Mouse (Mus musculus) MEL (cell line): ENCODE results near the gene Unc119. TPM values are rescaled to one million over a fixed set of nuclear protein-coding genes. Genes with fewer than 3 reads are reported as not detected.

Experiments used
- DNase-seq: peaks from one replicate; pipeline ENCODE4 v3.0.0; 2011; ENCODE audit warnings: low read depth, low spot score
- H3K27ac ChIP-seq: 2 replicates; pipeline ENCODE4 v1.5.1; 2012; ENCODE audit warnings: low read depth, mild to moderate bottlenecking, control low read depth, low read length, moderate library complexity; ENCODE audit not compliant: control insufficient read depth
- H3K27me3 ChIP-seq, 2 experiments: fragments of 150-350 bp in 1 of 2; sonication (generic) in 1 of 2; 2 replicates each; pipeline ENCODE4 v1.6.1; 2012; ENCODE audit warnings: low read length in 2 of 2, mild to moderate bottlenecking in 2 of 2, improper control_type of control experiment in 1 of 2, moderate library complexity in 1 of 2; ENCODE audit not compliant: insufficient read depth in 2 of 2, control insufficient read depth in 1 of 2
- H3K36me3 ChIP-seq, 2 experiments: 2 replicates each; pipeline ENCODE4 v1.6.1; 2012 to 2014; ENCODE audit warnings: low read length in 2 of 2, improper control_type of control experiment in 1 of 2, inconsistent platforms in 1 of 2, mild to moderate bottlenecking in 1 of 2; ENCODE audit not compliant: insufficient read depth in 2 of 2, control insufficient read depth in 1 of 2
- H3K4me1 ChIP-seq, 2 experiments: fragments of 150-350 bp in 1 of 2; sonication (generic) in 1 of 2; 2 replicates each; pipeline ENCODE4 v1.6.1; 2012; ENCODE audit warnings: low read length in 2 of 2, improper control_type of control experiment in 1 of 2, mild to moderate bottlenecking in 1 of 2; ENCODE audit not compliant: insufficient read depth in 2 of 2, control insufficient read depth in 1 of 2
- H3K4me3 ChIP-seq, 2 experiments: fragments of 150-350 bp in 1 of 2; sonication (generic) in 1 of 2; 2 replicates each; pipeline ENCODE4 v1.5.1; 2012; ENCODE audit warnings: low read depth in 2 of 2, low read length in 2 of 2, mild to moderate bottlenecking in 2 of 2, moderate library complexity in 2 of 2, control low read depth in 1 of 2, improper control_type of control experiment in 1 of 2; ENCODE audit not compliant: control insufficient read depth in 1 of 2, insufficient read depth in 1 of 2
- H3K79me2 ChIP-seq: 2 replicates; pipeline ENCODE4 v1.6.1; 2012; ENCODE audit warnings: mild to moderate bottlenecking, low read length, moderate library complexity; ENCODE audit not compliant: control insufficient read depth, poor library complexity, insufficient read depth
- H3K9ac ChIP-seq: 2 replicates; pipeline ENCODE4 v1.6.1; 2012; ENCODE audit warnings: low read depth, mild to moderate bottlenecking, control low read depth, low read length, moderate library complexity; ENCODE audit not compliant: control insufficient read depth, poor library complexity, severe bottlenecking
- H3K9me3 ChIP-seq: fragments of 150-350 bp; sonication (generic); replicated peaks from 2 replicates; pipeline ENCODE4 v1.6.1; 2012; ENCODE audit warnings: mild to moderate bottlenecking, low read length, improper control_type of control experiment, moderate library complexity; ENCODE audit not compliant: insufficient read depth
- CHD1 ChIP-seq: IDR thresholded peaks from 2 replicates; pipeline ENCODE4 v1.6.1; 2012; ENCODE audit warnings: low read depth, mild to moderate bottlenecking, inconsistent platforms, low read length, improper control_type of control experiment
- CTCF ChIP-seq, 3 experiments: IDR thresholded peaks in 2 of 3; conservative IDR thresholded peaks in 1 of 3; 2 replicates each; pipeline ENCODE4 v1.5.1; 2011 to 2012; ENCODE audit warnings: low read length in 3 of 3, low read depth in 2 of 3, mild to moderate bottlenecking in 2 of 3, improper control_type of control experiment in 1 of 3, inconsistent platforms in 1 of 3, mixed read lengths in 1 of 3, moderate library complexity in 1 of 3; ENCODE audit not compliant: control insufficient read depth in 1 of 3, insufficient read depth in 1 of 3, poor library complexity in 1 of 3, severe bottlenecking in 1 of 3
- E2F4 ChIP-seq: IDR thresholded peaks from 2 replicates; pipeline ENCODE4 v1.6.1; 2011; ENCODE audit warnings: low read depth, low read length, improper control_type of control experiment, borderline replicate concordance
- ELF1 ChIP-seq: IDR thresholded peaks from 2 replicates; pipeline ENCODE4 v1.6.1; 2014; ENCODE audit warnings: low read depth, mild to moderate bottlenecking, inconsistent platforms, low read length, improper control_type of control experiment, moderate library complexity
- GABPA ChIP-seq: IDR thresholded peaks from 2 replicates; pipeline ENCODE4 v1.6.1; 2012; ENCODE audit warnings: low read depth, mild to moderate bottlenecking, inconsistent platforms, low read length, improper control_type of control experiment, moderate library complexity
- HCFC1 ChIP-seq: IDR thresholded peaks from 2 replicates; pipeline ENCODE4 v1.6.1; 2012; ENCODE audit warnings: low read depth, mild to moderate bottlenecking, inconsistent platforms, low read length, improper control_type of control experiment, moderate library complexity
- MAFK ChIP-seq: IDR thresholded peaks from 2 replicates; pipeline ENCODE4 v1.6.1; 2011; ENCODE audit warnings: low read depth, mild to moderate bottlenecking, low read length, improper control_type of control experiment, borderline replicate concordance
- MAX ChIP-seq: IDR thresholded peaks from 2 replicates; pipeline ENCODE4 v1.6.1; 2011; ENCODE audit warnings: low read length, improper control_type of control experiment
- MYC ChIP-seq: IDR thresholded peaks from 2 replicates; pipeline ENCODE4 v1.6.1; 2011; ENCODE audit warnings: low read depth, mild to moderate bottlenecking, low read length, improper control_type of control experiment, moderate library complexity
- NELFE ChIP-seq: IDR thresholded peaks from 2 replicates; pipeline ENCODE4 v1.6.1; 2011; ENCODE audit warnings: low read depth, low read length, improper control_type of control experiment
- POLR2AphosphoS2 ChIP-seq: IDR thresholded peaks from 2 replicates; pipeline ENCODE4 v1.6.1; 2011; ENCODE audit warnings: low read length, improper control_type of control experiment
- POLR2AphosphoS5 ChIP-seq: IDR thresholded peaks from 2 replicates; pipeline ENCODE4 v1.6.1; 2012; ENCODE audit warnings: low read depth, borderline replicate concordance, mild to moderate bottlenecking, inconsistent platforms, low read length, moderate library complexity, mixed read lengths
- RAD21 ChIP-seq: IDR thresholded peaks from 2 replicates; pipeline ENCODE4 v1.6.1; 2011; ENCODE audit warnings: mild to moderate bottlenecking, low read depth, low read length, improper control_type of control experiment
- SIN3A ChIP-seq: IDR thresholded peaks from 2 replicates; pipeline ENCODE4 v1.6.1; 2012; ENCODE audit warnings: low read length, improper control_type of control experiment, inconsistent platforms
- TBP ChIP-seq: IDR thresholded peaks from 2 replicates; pipeline ENCODE4 v1.8.0; 2011; ENCODE audit warnings: low read depth, low read length, improper control_type of control experiment
- UBTF ChIP-seq: IDR thresholded peaks from 2 replicates; pipeline ENCODE4 v1.6.1; 2012; ENCODE audit warnings: low read depth, mild to moderate bottlenecking, inconsistent platforms, low read length, improper control_type of control experiment, moderate library complexity, borderline replicate concordance; ENCODE audit not compliant: insufficient read depth
- USF1 ChIP-seq: IDR thresholded peaks from 2 replicates; pipeline ENCODE4 v1.6.1; 2014; ENCODE audit warnings: low read depth, mild to moderate bottlenecking, inconsistent platforms, low read length, improper control_type of control experiment, moderate library complexity
- ZC3H11A ChIP-seq: IDR thresholded peaks from 2 replicates; pipeline ENCODE4 v1.6.1; 2012; ENCODE audit warnings: low read depth, mild to moderate bottlenecking, inconsistent platforms, low read length, improper control_type of control experiment
- ZNF384 ChIP-seq: IDR thresholded peaks from 2 replicates; pipeline ENCODE4 v1.6.1; 2012; ENCODE audit warnings: low read depth, mild to moderate bottlenecking, inconsistent platforms, low read length, improper control_type of control experiment
- polyA plus RNA-seq, 2 experiments: library from polyadenylated mRNA; stranded (reverse) in 1 of 2; unstranded in 1 of 2; fragments of >175 nt in 1 of 2; fragments of >200 nt in 1 of 2; gene quantifications; 2 replicates each; pipeline versions ENCODE4 v1.2.1 to v1.2.4; 2012; ENCODE audit warnings: low replicate concordance in 2 of 2, low read depth in 1 of 2; ENCODE audit not compliant: insufficient read length in 2 of 2, insufficient read depth in 1 of 2, missing spikeins in 1 of 2
- total RNA-seq: library from RNA; depleted of rRNA; stranded (reverse); fragments of 300-350 nt; gene quantifications from 2 replicates; pipeline ENCODE4 v1.2.3, GENCODE M21; 2012

Gene Unc119
- total and polyA plus RNA-seq, 3 experiments = 61.7 to 140 TPM; not detected in 1

GRCm38 (mm10) chr11:78333992-78334391 is 9.3 kb upstream of the Unc119 start:
- DNase-seq = no peak
- TF ChIP-seq TBP (no peak), MAFK (no peak), HCFC1 (no peak), NELFE (no peak), MAX (no peak), GABPA (no peak), UBTF (no peak), RAD21 (no peak), ZC3H11A (no peak), POLR2AphosphoS2 (no peak), ELF1 (no peak), USF1 (no peak)
- Histone ChIP-seq H3K4me1 (peaks cover 3% of the 10 kb centered on the region in 2 experiments; a peak in 2 of 4 replicates), H3K36me3 (peaks cover 2 to 6% of the 10 kb centered on the region in 2 experiments; a peak in 1 of 4 replicates), H3K9me3 (no peaks in the 10 kb centered on the region), H3K27ac (no peak overlapping the region), H3K27me3 (no peaks in the 10 kb centered on the region), H3K4me3 (no peak overlapping the region), H3K79me2 (peaks cover 3% of the 10 kb centered on the region), H3K9ac (no peak overlapping the region)

GRCm38 (mm10) chr11:78337040-78337439 is 6.2 kb upstream of the Unc119 start:
- Histone ChIP-seq H3K79me2 (no peaks in the 10 kb centered on the region), H3K36me3 (0 out of 4 replicates have a peak, but pooled peaks cover 0 to 2% of the 10 kb centered on the region in 2 experiments), H3K27ac (no peak overlapping the region), H3K9me3 (no peaks in the 10 kb centered on the region), H3K9ac (no peak overlapping the region), H3K4me1 (no peaks in the 10 kb centered on the region), H3K27me3 (no peaks in the 10 kb centered on the region), H3K4me3 (no peak overlapping the region)
- TF ChIP-seq E2F4 (no peak), CHD1 (no peak), POLR2AphosphoS5 (no peak), SIN3A (no peak), CTCF (IDR thresholded peaks at IDR 0.05 in 2 of 3, conservative IDR thresholded peaks at IDR 0.05 in 1 of 3; ENCODE audit: control insufficient read depth in 1 of 3, insufficient read depth in 1 of 3, low read depth in 2 of 3, low read length in 3 of 3, poor library complexity in 1 of 3, severe bottlenecking in 1 of 3) (no peak), ZC3H11A (no peak), ZNF384 (no peak), ELF1 (no peak), MYC (no peak)
- DNase-seq = no peak
